Mouse (Mus musculus): ENCODE data around the gene 1700019D03Rik. TPM values are rescaled to one million over a fixed set of nuclear protein-coding genes. Genes with fewer than 3 reads are reported as not detected.

Gene 1700019D03Rik
- polyA plus RNA-seq (2015; fragmentation: Nextera tagmentation; extraction: Ambion mirVana) = 10.5 and 10.7 TPM in 2 replicates

DNA sequence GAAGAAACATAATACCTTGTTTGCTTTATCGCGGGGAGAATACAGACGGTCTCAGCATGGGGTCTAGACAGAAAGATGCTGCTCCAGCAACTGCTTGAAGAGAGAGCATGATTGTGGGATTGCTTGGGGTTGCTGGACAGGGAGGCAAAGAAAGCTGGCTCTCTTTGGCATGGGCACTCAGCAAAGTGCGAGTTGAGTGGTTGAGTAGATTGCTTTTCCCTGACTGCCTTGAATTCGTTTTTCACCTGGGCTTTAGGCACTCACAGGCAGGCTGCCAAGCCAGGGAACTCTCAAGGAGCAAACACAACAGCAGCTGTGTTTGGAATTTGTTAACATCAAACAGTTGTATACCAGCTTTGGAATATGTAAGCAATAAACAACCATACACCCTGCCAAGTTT is at the start of gene 1700019D03Rik:
1700019D03Rik (minus strand) TSS at position 101 of the 400 bp plus-strand sequence.
- no peak for ATAC-seq (ENCODE audit: insufficient read depth, low FRiP score)
- no peaks in the 10 kb centered on the region for H3K4me1 ChIP-seq (ENCODE audit: control insufficient read depth, insufficient read depth, low read length)
- 49% methylated on average over 5 of the region's 5 CpGs for WGBS
- no peak within 1 kb of the TSS for H3K4me2 ChIP-seq (ENCODE audit: low read depth, low read length)
- H3K4me3 ChIP-seq (replicated peaks; ENCODE audit: low read length) = no peak within 1 kb of the TSS
- no peaks in the 10 kb centered on the region for H3K27me3 ChIP-seq (ENCODE audit: control insufficient read depth, insufficient read depth, low read length)
- H3K9me3 ChIP-seq (replicated peaks; ENCODE audit: control insufficient read depth, low read length) = no peaks in the 10 kb centered on the region
- H3K9ac ChIP-seq (ENCODE audit: low read length) = no peak within 1 kb of the TSS
- H3K36me3 ChIP-seq (ENCODE audit: control insufficient read depth, insufficient read depth, low read length) = no peaks in the 10 kb centered on the region
- H3K27ac ChIP-seq (ENCODE audit: low read length) = no peak within 1 kb of the TSS

DNA sequence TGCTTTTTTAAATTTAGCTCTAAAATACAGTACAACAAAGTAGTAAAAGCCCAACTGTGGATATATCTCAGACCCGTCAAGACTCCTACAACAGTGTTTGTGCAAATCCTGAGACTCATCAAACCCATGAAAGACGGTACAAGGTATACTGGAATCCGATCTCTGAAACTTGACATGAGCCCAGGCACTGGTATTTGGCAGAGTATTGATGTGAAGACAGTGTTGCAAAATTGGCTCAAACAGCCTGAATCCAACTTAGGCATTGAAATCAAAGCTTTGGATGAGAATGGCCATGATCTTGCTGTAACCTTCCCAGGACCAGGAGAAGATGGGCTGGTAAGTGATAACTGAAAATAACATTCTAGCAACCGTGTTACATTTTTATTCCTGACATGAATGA is 43.9 kb upstream of the 1700019D03Rik start:
- 81% methylated on average over 4 of the region's 4 CpGs for WGBS
- Histone ChIP-seq H3K9me3 (replicated peaks; ENCODE audit: control insufficient read depth, low read length) (no peaks in the 10 kb centered on the region), H3K4me3 (replicated peaks; ENCODE audit: low read length) (no peak overlapping the region), H3K27ac (ENCODE audit: low read length) (no peak overlapping the region), H3K4me2 (ENCODE audit: low read depth, low read length) (no peak overlapping the region), H3K36me3 (ENCODE audit: control insufficient read depth, insufficient read depth, low read length) (no peaks in the 10 kb centered on the region), H3K27me3 (ENCODE audit: control insufficient read depth, insufficient read depth, low read length) (no peaks in the 10 kb centered on the region), H3K4me1 (ENCODE audit: control insufficient read depth, insufficient read depth, low read length) (peaks cover 9% of the 10 kb centered on the region; the same call in 1 of the 2 replicates), H3K9ac (ENCODE audit: low read length) (no peak overlapping the region)
- no peak for ATAC-seq (ENCODE audit: insufficient read depth, low FRiP score)

DNA sequence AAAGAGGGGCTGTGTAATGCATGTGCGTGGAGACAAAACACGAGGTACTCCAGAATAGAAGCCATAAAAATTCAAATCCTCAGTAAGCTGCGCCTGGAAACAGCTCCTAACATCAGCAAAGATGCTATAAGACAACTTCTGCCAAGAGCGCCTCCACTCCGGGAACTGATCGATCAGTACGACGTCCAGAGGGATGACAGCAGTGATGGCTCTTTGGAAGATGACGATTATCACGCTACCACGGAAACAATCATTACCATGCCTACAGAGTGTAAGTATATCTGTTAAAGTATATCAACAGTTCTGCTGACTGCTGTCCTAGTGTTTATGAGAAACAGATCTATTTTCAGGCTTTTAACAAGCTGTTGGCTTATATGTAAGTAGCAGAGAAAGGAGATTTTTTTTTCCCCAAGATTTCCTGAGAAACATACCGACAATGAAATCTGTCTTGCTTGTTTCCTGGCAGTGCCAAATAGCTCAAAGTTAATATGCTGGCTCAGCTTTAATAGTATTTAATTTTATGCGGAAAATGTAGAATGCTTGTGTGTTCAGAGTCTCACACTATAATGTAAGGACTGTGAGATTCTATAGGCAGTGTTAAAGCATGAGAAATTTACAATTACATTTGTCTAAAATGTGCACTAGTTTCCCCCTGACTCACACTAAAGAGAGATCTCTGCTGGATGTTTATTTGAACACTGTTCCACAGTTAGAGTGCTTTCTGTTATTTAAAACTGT is 42.1 kb upstream of the 1700019D03Rik start:
- H3K9ac ChIP-seq (ENCODE audit: low read length) = no peak overlapping the region
- no peak for ATAC-seq (ENCODE audit: insufficient read depth, low FRiP score)
- no peaks in the 10 kb centered on the region for H3K27me3 ChIP-seq (ENCODE audit: control insufficient read depth, insufficient read depth, low read length)
- peaks cover 9% of the 10 kb centered on the region; the same call in 1 of the 2 replicates for H3K4me1 ChIP-seq (ENCODE audit: control insufficient read depth, insufficient read depth, low read length)
- H3K4me2 ChIP-seq (ENCODE audit: low read depth, low read length) = peak overlapping the region; percentile 27; the same call in 1 of the 2 replicates
- H3K4me3 ChIP-seq (replicated peaks; ENCODE audit: low read length) = 0 out of 2 replicates have a peak overlapping the region, but pooled peaks have one; percentile 7
- H3K36me3 ChIP-seq (ENCODE audit: control insufficient read depth, insufficient read depth, low read length) = no peaks in the 10 kb centered on the region
- WGBS = 45% methylated on average over 13 of the region's 13 CpGs
- no peak overlapping the region for H3K27ac ChIP-seq (ENCODE audit: low read length)
- no peaks in the 10 kb centered on the region for H3K9me3 ChIP-seq (replicated peaks; ENCODE audit: control insufficient read depth, low read length)

DNA sequence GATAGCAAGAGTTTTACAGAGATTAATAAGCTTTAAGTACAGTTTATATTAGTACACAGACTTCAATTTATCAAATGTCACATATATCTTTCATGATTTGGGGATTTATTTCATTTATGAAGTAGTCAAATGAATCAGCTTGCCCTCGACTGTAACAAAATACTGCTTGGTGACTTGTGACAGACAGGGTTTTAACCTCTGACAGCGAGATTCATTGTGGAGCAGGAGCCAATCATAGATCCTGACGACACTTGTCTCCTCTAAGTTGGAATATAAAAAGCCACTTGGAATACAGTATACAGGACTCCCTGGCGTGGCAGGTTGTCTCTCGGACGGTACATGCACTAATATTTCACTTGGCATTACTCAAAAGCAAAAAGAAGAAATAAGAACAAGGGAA is 41.4 kb upstream of the 1700019D03Rik start, which contains the start of gene Mstn:
Mstn (plus strand) TSS at position 301 of the 400 bp plus-strand sequence.
- Histone ChIP-seq H3K9me3 (replicated peaks; ENCODE audit: control insufficient read depth, low read length) (no peaks in the 10 kb centered on the region), H3K4me1 (ENCODE audit: control insufficient read depth, insufficient read depth, low read length) (peaks cover 9% of the 10 kb centered on the region; the same call in 1 of the 2 replicates), H3K36me3 (ENCODE audit: control insufficient read depth, insufficient read depth, low read length) (no peaks in the 10 kb centered on the region), H3K27me3 (ENCODE audit: control insufficient read depth, insufficient read depth, low read length) (no peaks in the 10 kb centered on the region), H3K4me3 (replicated peaks; ENCODE audit: low read length) (0 out of 2 replicates have a peak within 1 kb of the TSS, but pooled peaks have one; percentile 7), H3K9ac (ENCODE audit: low read length) (no peak within 1 kb of the TSS), H3K4me2 (ENCODE audit: low read depth, low read length) (peak within 1 kb of the TSS; percentile 27; the same call in 1 of the 2 replicates), H3K27ac (ENCODE audit: low read length) (no peak within 1 kb of the TSS)
- ATAC-seq (ENCODE audit: insufficient read depth, low FRiP score) = no peak
- WGBS = 49% methylated on average over 6 of the region's 6 CpGs

DNA sequence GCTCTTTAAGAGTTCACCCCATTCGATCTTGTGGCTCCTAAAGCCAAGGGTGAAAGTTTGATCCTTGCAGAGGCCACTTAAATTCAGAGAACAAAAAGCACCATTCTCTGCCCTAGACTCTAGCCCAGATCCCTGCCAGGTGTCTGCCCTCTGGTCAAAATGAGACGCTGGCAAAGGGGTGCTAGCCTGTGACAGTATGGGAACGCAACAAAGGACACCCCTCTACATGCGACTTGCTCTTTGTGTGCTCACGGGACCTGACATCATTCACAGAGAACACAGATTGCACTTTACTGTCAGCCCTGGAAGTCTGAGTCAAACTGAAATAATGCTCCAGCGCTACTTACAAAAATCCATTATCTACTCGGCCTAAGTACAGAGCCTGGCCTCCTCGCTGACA is 40.5 kb upstream of the 1700019D03Rik start:
- H3K4me2 ChIP-seq (ENCODE audit: low read depth, low read length) = no peak overlapping the region
- no peak overlapping the region for H3K27ac ChIP-seq (ENCODE audit: low read length)
- no peaks in the 10 kb centered on the region for H3K27me3 ChIP-seq (ENCODE audit: control insufficient read depth, insufficient read depth, low read length)
- peaks cover 9% of the 10 kb centered on the region; the same call in 1 of the 2 replicates for H3K4me1 ChIP-seq (ENCODE audit: control insufficient read depth, insufficient read depth, low read length)
- H3K9ac ChIP-seq (ENCODE audit: low read length) = no peak overlapping the region
- ATAC-seq (ENCODE audit: insufficient read depth, low FRiP score) = no peak
- no peak overlapping the region for H3K4me3 ChIP-seq (replicated peaks; ENCODE audit: low read length)
- H3K9me3 ChIP-seq (replicated peaks; ENCODE audit: control insufficient read depth, low read length) = no peaks in the 10 kb centered on the region
- no peaks in the 10 kb centered on the region for H3K36me3 ChIP-seq (ENCODE audit: control insufficient read depth, insufficient read depth, low read length)
- 40% methylated on average over 8 of the region's 8 CpGs for WGBS

DNA sequence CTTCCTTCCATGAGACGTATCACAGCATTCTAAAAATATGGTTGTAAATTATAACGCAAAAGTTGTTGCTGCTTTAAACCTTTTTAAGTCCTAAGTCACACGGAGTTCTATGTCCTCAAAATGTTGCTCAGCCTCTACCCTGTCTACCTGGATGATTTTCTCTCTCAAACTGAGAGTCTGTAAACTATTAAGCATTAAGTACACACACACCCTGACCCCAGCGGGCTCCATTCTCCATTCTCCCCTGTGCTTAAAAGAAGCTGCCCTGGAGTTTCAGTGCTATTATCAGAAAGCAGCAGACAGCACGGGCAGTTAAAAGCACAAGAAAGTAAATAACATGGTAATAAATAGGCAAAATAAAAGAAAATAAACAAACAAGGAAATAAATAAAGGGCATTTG is 39.1 kb upstream of the 1700019D03Rik start:
- H3K27me3 ChIP-seq (ENCODE audit: control insufficient read depth, insufficient read depth, low read length) = no peaks in the 10 kb centered on the region
- ATAC-seq (ENCODE audit: insufficient read depth, low FRiP score) = no peak
- H3K4me1 ChIP-seq (ENCODE audit: control insufficient read depth, insufficient read depth, low read length) = peaks cover 9% of the 10 kb centered on the region; the same call in 1 of the 2 replicates
- H3K4me2 ChIP-seq (ENCODE audit: low read depth, low read length) = no peak overlapping the region
- H3K4me3 ChIP-seq (replicated peaks; ENCODE audit: low read length) = no peak overlapping the region
- 56% methylated on average over 5 of the region's 5 CpGs for WGBS
- no peaks in the 10 kb centered on the region for H3K36me3 ChIP-seq (ENCODE audit: control insufficient read depth, insufficient read depth, low read length)
- H3K9me3 ChIP-seq (replicated peaks; ENCODE audit: control insufficient read depth, low read length) = no peaks in the 10 kb centered on the region
- no peak overlapping the region for H3K9ac ChIP-seq (ENCODE audit: low read length)
- no peak overlapping the region for H3K27ac ChIP-seq (ENCODE audit: low read length)

DNA sequence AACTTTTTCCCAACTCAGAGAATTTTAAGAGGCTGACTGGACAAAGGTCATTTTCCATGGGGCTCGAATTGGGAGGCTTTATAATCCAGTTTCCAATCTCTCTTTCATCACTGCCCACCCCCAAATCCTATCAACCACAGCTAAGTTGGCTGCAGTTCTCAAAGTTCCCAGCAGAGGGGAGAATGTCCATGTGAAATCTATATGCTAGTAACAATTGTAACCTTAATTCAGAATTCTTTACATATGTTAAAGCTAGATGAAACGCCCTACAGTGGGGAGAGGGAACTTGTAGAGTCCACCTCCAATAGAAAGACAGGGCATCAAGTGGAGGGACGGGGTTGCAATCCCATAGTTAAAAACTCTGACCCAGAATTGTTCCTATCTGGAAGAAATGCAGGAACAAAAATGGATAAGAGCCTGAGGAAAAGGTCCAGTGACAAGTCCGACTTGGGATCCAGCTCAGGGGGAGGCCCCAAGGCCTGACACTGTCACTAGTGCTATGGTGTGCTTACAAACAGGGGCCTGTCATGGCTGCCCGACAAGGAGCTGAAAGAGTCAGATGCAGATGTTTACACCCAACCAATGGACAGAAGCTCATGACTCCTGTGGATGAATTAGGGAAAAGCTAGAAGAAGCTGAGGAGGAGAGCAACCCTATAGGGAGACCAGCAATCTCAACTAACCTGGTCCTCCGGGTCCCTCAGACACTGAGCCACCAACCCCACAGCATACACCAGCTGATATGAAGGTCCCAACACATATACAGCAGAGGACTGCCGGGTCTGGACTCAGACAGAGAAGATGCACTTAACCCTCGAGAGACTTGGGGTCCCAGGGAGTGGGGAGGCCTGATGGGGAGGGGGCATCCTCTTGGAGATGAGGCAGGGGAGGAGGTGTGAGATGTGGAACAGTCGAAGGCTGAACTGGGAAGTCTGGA is 33.4 kb upstream of the 1700019D03Rik start:
- no peak overlapping the region for H3K27ac ChIP-seq (ENCODE audit: low read length)
- no peaks in the 10 kb centered on the region for H3K9me3 ChIP-seq (replicated peaks; ENCODE audit: control insufficient read depth, low read length)
- no peak overlapping the region for H3K4me3 ChIP-seq (replicated peaks; ENCODE audit: low read length)
- 42% methylated on average over 9 of the region's 9 CpGs for WGBS
- no peaks in the 10 kb centered on the region for H3K36me3 ChIP-seq (ENCODE audit: control insufficient read depth, insufficient read depth, low read length)
- no peaks in the 10 kb centered on the region for H3K4me1 ChIP-seq (ENCODE audit: control insufficient read depth, insufficient read depth, low read length)
- no peak for ATAC-seq (ENCODE audit: insufficient read depth, low FRiP score)
- no peaks in the 10 kb centered on the region for H3K27me3 ChIP-seq (ENCODE audit: control insufficient read depth, insufficient read depth, low read length)
- no peak overlapping the region for H3K4me2 ChIP-seq (ENCODE audit: low read depth, low read length)
- no peak overlapping the region; the same call in 1 of the 2 replicates for H3K9ac ChIP-seq (ENCODE audit: low read length)

DNA sequence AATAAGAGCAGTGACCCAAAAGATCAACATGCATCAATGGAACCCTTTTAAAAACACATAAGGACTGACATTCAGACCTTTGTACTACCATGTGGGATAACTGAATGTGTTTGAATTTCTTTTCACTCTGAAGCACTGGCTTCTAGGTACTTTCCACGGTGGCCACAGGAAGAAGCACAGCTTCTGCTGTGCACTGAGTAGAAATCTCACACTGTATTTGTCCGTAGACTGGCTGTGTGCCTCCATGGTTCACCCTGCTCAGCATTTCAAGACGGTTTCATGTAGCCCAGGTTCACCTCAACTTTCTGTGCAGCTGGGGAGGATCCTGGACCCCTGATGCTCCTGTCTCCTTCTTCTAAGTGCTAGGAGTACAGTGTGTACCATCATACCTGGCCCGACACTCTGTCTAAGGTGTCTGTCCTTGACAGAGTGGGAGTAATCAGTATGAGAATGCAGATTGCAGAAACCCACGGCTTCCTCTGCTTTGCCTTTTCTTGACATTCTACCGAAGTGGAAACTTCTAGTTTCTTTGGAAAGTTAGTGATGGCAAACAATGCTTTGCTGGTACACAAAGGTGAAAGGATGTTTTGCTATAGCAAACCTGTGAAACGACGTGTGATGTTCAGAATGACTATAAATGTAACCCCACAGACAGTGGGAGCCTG is 29.9 kb upstream of the 1700019D03Rik start:
- WGBS = 77% methylated on average over 8 of the region's 8 CpGs
- no peak for ATAC-seq (ENCODE audit: insufficient read depth, low FRiP score)

More for the DNA sequence above, 29.9 kb upstream of the 1700019D03Rik start:
- Histone ChIP-seq H3K27me3 (ENCODE audit: control insufficient read depth, insufficient read depth, low read length) (no peaks in the 10 kb centered on the region), H3K27ac (ENCODE audit: low read length) (no peak overlapping the region), H3K36me3 (ENCODE audit: control insufficient read depth, insufficient read depth, low read length) (no peaks in the 10 kb centered on the region), H3K4me1 (ENCODE audit: control insufficient read depth, insufficient read depth, low read length) (no peaks in the 10 kb centered on the region), H3K4me2 (ENCODE audit: low read depth, low read length) (no peak overlapping the region), H3K9me3 (replicated peaks; ENCODE audit: control insufficient read depth, low read length) (no peaks in the 10 kb centered on the region), H3K4me3 (replicated peaks; ENCODE audit: low read length) (no peak overlapping the region), H3K9ac (ENCODE audit: low read length) (no peak overlapping the region)

Data from stomach, embryonic 16.5 days (tissue).